Mouse (Mus musculus): ENCODE data around the gene Lyrm4. TPM values are rescaled to one million over a fixed set of nuclear protein-coding genes. Genes with fewer than 3 reads are reported as not detected.

Gene Lyrm4
- total and polyA plus RNA-seq, 2 experiments: 2.7 to 4.2 TPM

DNA sequence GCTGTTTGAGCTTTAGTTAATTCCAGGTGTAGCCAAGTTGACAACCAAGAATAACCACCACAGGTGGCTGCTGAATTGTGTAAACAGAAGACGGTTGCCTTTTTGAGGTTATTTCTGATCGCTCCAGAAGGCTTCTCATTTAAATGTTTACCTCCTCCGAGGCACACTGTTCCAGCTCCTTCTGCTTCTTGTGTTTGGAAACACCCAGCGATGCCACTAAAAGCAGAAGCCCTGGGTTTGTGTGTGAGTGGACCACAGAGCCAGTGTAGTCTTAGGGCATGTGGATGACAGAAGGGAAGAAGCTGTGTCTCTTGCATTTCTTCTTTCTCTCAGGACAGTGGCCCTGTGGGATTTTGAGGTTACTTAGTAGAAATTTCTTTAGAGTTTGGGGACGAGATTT, 32.9 kb upstream of the Lyrm4 start:
- 46% methylated on average over 5 of the region's 5 CpGs for WGBS
- Histone ChIP-seq H3K27ac (replicated peaks; ENCODE audit: insufficient read depth, low read depth, low read length) (no peak overlapping the region), H3K27me3 (ENCODE audit: control insufficient read depth, insufficient read depth, low read length) (no peaks in the 10 kb centered on the region), H3K36me3 (ENCODE audit: control insufficient read depth, insufficient read depth, low read length) (no peaks in the 10 kb centered on the region), H3K4me1 (ENCODE audit: control insufficient read depth, insufficient read depth, low read length) (peaks cover 10% of the 10 kb centered on the region), H3K4me3 (ENCODE audit: insufficient read depth, low read depth, low read length) (no peak overlapping the region), H3K79me2 (ENCODE audit: control insufficient read depth, insufficient read depth, low read length) (peaks cover 2% of the 10 kb centered on the region), H3K9ac (ENCODE audit: low read depth, low read length) (no peak overlapping the region)
- no peak for TF ChIP-seq CTCF (IDR thresholded peaks at IDR 0.05; ENCODE audit: low read depth, low read length)
- TF ChIP-seq POLR2A (IDR thresholded peaks at IDR 0.05; ENCODE audit: extremely low read depth, insufficient read depth, low read length): no peak
- no peak for DNase-seq (ENCODE audit: extremely low read depth, low read depth, low spot score)

DNA sequence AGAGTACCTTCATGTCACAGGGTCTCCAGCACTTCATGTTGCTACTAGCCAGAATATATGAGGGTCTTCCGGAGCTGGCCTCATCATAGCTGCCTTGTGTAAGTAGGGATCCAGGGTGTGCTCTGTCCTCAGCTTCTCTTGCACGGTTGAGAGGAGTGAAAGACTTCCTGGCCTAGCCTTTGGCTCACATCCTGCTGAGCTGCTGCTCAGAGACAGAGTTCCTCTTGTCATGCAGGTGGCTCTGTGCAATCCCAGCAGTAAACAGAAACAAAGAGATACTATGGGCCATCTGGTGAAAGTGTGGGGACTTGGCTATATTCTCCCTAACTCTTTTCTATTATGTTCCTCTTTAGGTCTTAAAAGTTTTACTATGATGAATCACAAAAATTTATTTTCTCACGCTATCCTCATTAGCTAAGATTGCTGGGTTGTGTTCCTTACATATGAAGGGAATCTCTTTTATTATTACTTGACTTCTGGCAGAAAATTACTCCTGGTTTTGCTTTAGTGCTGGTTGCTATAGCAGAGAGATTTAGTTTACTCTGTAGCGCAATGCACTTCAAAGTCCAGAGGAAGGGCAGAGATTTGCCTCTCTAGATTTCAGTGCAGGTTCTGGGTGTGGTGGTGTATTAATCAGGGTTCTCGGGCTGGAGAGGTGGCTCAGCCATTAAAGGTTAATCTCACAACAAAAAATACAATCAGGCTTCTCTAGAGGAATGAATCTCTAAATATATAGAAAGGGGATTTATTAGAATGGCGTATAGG, 32.0 kb upstream of the Lyrm4 start:
- H3K27me3 ChIP-seq (ENCODE audit: control insufficient read depth, insufficient read depth, low read length): no peaks in the 10 kb centered on the region
- peaks cover 10% of the 10 kb centered on the region for H3K4me1 ChIP-seq (ENCODE audit: control insufficient read depth, insufficient read depth, low read length)
- no peaks in the 10 kb centered on the region for H3K36me3 ChIP-seq (ENCODE audit: control insufficient read depth, insufficient read depth, low read length)
- no peak overlapping the region for H3K9ac ChIP-seq (ENCODE audit: low read depth, low read length)
- TF ChIP-seq POLR2A (IDR thresholded peaks at IDR 0.05; ENCODE audit: extremely low read depth, insufficient read depth, low read length): no peak
- TF ChIP-seq CTCF (IDR thresholded peaks at IDR 0.05; ENCODE audit: low read depth, low read length): no peak
- WGBS: 41% methylated on average over 6 of the region's 6 CpGs
- H3K79me2 ChIP-seq (ENCODE audit: control insufficient read depth, insufficient read depth, low read length): peaks cover 2% of the 10 kb centered on the region
- H3K27ac ChIP-seq (replicated peaks; ENCODE audit: insufficient read depth, low read depth, low read length): no peak overlapping the region
- peak; percentile 70 for DNase-seq (ENCODE audit: extremely low read depth, low read depth, low spot score)
- no peak overlapping the region for H3K4me3 ChIP-seq (ENCODE audit: insufficient read depth, low read depth, low read length)

DNA sequence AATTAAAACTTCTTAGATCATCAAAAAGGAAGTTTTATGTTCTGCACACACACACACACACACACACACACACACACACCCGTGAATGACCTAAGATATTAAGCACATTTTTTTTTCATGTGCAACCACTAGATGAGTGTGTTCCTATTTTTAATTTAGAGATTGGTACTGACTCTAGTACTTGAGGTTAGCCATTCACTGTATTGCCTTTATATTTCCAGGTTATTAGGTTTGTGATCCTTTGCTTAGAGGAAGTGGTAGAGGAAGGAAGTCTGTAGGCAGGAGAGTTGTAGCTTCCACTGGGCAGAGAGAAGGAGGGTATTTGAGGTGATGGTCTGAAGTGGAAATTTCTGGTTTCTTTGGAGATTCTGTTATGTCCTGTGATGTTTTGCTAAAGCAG, 28.3 kb upstream of the Lyrm4 start:
- Histone ChIP-seq H3K79me2 (ENCODE audit: control insufficient read depth, insufficient read depth, low read length) (peaks cover 9% of the 10 kb centered on the region), H3K36me3 (ENCODE audit: control insufficient read depth, insufficient read depth, low read length) (no peaks in the 10 kb centered on the region), H3K27me3 (ENCODE audit: control insufficient read depth, insufficient read depth, low read length) (no peaks in the 10 kb centered on the region), H3K4me1 (ENCODE audit: control insufficient read depth, insufficient read depth, low read length) (peaks cover 4% of the 10 kb centered on the region), H3K4me3 (ENCODE audit: insufficient read depth, low read depth, low read length) (no peak overlapping the region), H3K27ac (replicated peaks; ENCODE audit: insufficient read depth, low read depth, low read length) (no peak overlapping the region), H3K9ac (ENCODE audit: low read depth, low read length) (no peak overlapping the region)
- WGBS: 69% methylated on average over 1 of the region's 1 CpGs
- no peak for DNase-seq (ENCODE audit: extremely low read depth, low read depth, low spot score)
- no peak for TF ChIP-seq POLR2A (IDR thresholded peaks at IDR 0.05; ENCODE audit: extremely low read depth, insufficient read depth, low read length)
- no peak for TF ChIP-seq CTCF (IDR thresholded peaks at IDR 0.05; ENCODE audit: low read depth, low read length)

DNA sequence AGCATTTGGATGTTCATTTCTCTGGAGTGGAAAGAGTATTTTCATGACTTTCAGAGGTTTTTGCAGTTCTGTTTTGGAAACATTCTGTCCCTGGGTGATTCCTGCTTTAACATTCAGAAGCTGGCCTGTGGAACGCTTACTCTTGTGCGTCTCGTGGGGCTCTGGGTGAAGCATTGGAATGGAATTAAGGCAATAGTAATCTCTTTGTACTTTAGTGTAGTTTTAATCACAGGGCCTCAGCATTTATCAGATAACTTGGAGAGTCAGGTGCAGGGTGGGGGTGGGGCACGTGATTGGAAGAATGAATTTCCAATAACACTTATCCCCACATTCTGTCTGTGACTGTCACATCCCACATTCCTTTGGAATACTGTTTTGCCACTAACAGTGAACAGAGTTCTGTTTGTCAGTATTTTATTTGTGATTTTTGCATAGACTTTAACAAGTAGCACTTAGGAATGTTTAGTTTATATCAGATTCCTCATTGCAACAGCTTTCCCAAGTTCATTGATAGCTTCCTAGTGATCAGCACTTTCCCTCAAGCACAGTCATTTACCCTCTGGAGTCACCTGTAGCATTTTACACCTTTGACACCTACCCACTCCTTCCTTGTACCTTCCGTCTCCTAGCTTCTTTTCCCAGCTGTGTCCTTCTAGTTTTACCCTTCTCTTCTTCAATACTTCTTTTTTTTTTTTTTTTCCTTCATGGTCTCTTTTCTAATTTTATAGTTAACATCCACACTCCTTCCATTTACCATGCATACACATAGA, 23.1 kb upstream of the Lyrm4 start:
- Histone ChIP-seq H3K4me3 (ENCODE audit: insufficient read depth, low read depth, low read length) (no peak overlapping the region), H3K9ac (ENCODE audit: low read depth, low read length) (no peak overlapping the region), H3K27me3 (ENCODE audit: control insufficient read depth, insufficient read depth, low read length) (no peaks in the 10 kb centered on the region), H3K36me3 (ENCODE audit: control insufficient read depth, insufficient read depth, low read length) (no peaks in the 10 kb centered on the region), H3K4me1 (ENCODE audit: control insufficient read depth, insufficient read depth, low read length) (no peaks in the 10 kb centered on the region), H3K27ac (replicated peaks; ENCODE audit: insufficient read depth, low read depth, low read length) (no peak overlapping the region), H3K79me2 (ENCODE audit: control insufficient read depth, insufficient read depth, low read length) (peaks cover 11% of the 10 kb centered on the region; the same call in 1 of the 2 replicates)
- no peak for DNase-seq (ENCODE audit: extremely low read depth, low read depth, low spot score)
- no peak for TF ChIP-seq POLR2A (IDR thresholded peaks at IDR 0.05; ENCODE audit: extremely low read depth, insufficient read depth, low read length)
- TF ChIP-seq CTCF (IDR thresholded peaks at IDR 0.05; ENCODE audit: low read depth, low read length): no peak
- WGBS: 88% methylated on average over 5 of the region's 5 CpGs

DNA sequence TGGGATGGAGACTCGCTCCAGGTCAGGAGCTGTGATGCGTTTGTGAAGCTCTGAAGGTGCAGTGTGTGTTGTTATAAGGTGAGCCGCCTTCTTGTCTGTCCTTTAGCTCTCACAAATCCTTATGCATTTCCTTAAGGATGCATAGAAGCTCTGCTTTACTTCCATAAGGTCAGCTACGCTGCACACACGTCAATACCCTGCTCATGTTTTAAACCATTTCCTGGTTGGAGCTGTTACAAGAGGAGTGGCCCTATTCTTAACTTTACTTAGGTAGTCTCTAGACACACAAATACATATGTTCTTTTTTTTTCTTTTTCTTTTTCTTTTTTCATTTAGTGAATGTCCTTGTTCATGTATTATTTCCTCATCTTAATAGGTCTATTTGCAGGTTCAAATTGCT, 22.4 kb upstream of the Lyrm4 start:
- peaks cover 11% of the 10 kb centered on the region; the same call in 1 of the 2 replicates for H3K79me2 ChIP-seq (ENCODE audit: control insufficient read depth, insufficient read depth, low read length)
- no peak overlapping the region for H3K9ac ChIP-seq (ENCODE audit: low read depth, low read length)
- H3K4me3 ChIP-seq (ENCODE audit: insufficient read depth, low read depth, low read length): no peak overlapping the region
- no peak for TF ChIP-seq CTCF (IDR thresholded peaks at IDR 0.05; ENCODE audit: low read depth, low read length)
- TF ChIP-seq POLR2A (IDR thresholded peaks at IDR 0.05; ENCODE audit: extremely low read depth, insufficient read depth, low read length): no peak
- H3K27ac ChIP-seq (replicated peaks; ENCODE audit: insufficient read depth, low read depth, low read length): no peak overlapping the region
- no peaks in the 10 kb centered on the region for H3K27me3 ChIP-seq (ENCODE audit: control insufficient read depth, insufficient read depth, low read length)
- 92% methylated on average over 5 of the region's 5 CpGs for WGBS
- H3K36me3 ChIP-seq (ENCODE audit: control insufficient read depth, insufficient read depth, low read length): no peaks in the 10 kb centered on the region
- H3K4me1 ChIP-seq (ENCODE audit: control insufficient read depth, insufficient read depth, low read length): no peaks in the 10 kb centered on the region
- DNase-seq (ENCODE audit: extremely low read depth, low read depth, low spot score): no peak
